14 mouse cellular contexts compared by ENCODE assay signal in genomic region chr9:49486805-49487656, GRCm38 (mm10). TPM values are rescaled to one million over a fixed set of nuclear protein-coding genes. Genes with fewer than 3 reads are reported as not detected.
DNase-seq lines count a peak whose midpoint lies in the region; ATAC-seq and TF ChIP-seq lines count a peak whose summit lies in the region.
"Had no signal": no experiment of that assay in that cellular context is flagged by ENCODE, and none has a peak within 500 bp of the region (broad histone marks: within the 10 kb centered on the region; RNA-seq: fewer than 3 reads in every experiment).

No protein-coding gene starts in this region.

- no peak overlapping the region for H3K27ac ChIP-seq in heart, embryonic 13.5 days (replicated peaks)
- H3K27ac ChIP-seq in heart, embryonic 12.5 days (ENCODE audit: poor library complexity, severe bottlenecking), result no peak overlapping the region
- no peak overlapping the region for H3K27ac ChIP-seq in liver, postnatal 0 days (ENCODE audit: low read depth)
- no peak overlapping the region for H3K27ac ChIP-seq in liver, embryonic 12.5 days
- peak overlapping the region; percentile 31; the same call in 1 of the 2 replicates for H3K27ac ChIP-seq in thymus, adult 2 months (ENCODE audit: control insufficient read depth, insufficient read depth, low read length)
- H3K27ac ChIP-seq: embryonic facial prominence, embryonic 12.5 days had no signal

- 61% methylated on average over 9 of the region's 9 CpGs for WGBS in heart, embryonic 13.5 days
- WGBS in heart, embryonic 12.5 days, result 59% methylated on average over 9 of the region's 9 CpGs
- 65% methylated on average over 9 of the region's 9 CpGs for WGBS in liver, postnatal 0 days (ENCODE audit: insufficient replicate concordance)
- WGBS in liver, embryonic 12.5 days (ENCODE audit: insufficient replicate concordance), result 49% methylated on average over 9 of the region's 9 CpGs
- WGBS in thymus, adult 2 months, result 84% methylated on average over 9 of the region's 9 CpGs

- TF ChIP-seq CTCF in liver, postnatal 0 days (IDR thresholded peaks at IDR 0.05; ENCODE audit: low read depth), result no peak
- TF ChIP-seq CTCF in thymus, adult 2 months (IDR thresholded peaks at IDR 0.05; ENCODE audit: borderline replicate concordance, control insufficient read depth, extremely low read depth, insufficient read depth, low read length, poor library complexity), result no peak

- H3K9me3 ChIP-seq in heart, embryonic 13.5 days, result no peaks in the 10 kb centered on the region
- H3K9me3 ChIP-seq in heart, embryonic 12.5 days (replicated peaks), result no peaks in the 10 kb centered on the region
- no peaks in the 10 kb centered on the region for H3K9me3 ChIP-seq in liver, postnatal 0 days (ENCODE audit: low read length)
- no peaks in the 10 kb centered on the region for H3K9me3 ChIP-seq in liver, embryonic 12.5 days (replicated peaks)
- H3K9me3 ChIP-seq: embryonic facial prominence, embryonic 12.5 days; forebrain, embryonic 10.5 days had no signal

- peaks cover 5% of the 10 kb centered on the region for H3K27me3 ChIP-seq in heart, embryonic 13.5 days (replicated peaks)
- H3K27me3 ChIP-seq in heart, embryonic 12.5 days (replicated peaks), result no peaks in the 10 kb centered on the region; the same call in 1 of the 2 replicates
- H3K27me3 ChIP-seq in liver, postnatal 0 days (ENCODE audit: insufficient read depth, low read length), result no peaks in the 10 kb centered on the region
- H3K27me3 ChIP-seq in liver, embryonic 12.5 days (replicated peaks), result no peaks in the 10 kb centered on the region
- no peaks in the 10 kb centered on the region for H3K27me3 ChIP-seq in thymus, adult 2 months (ENCODE audit: control insufficient read depth, insufficient read depth, low read length)
- H3K27me3 ChIP-seq: embryonic facial prominence, embryonic 12.5 days had no signal

- H3K9ac ChIP-seq in heart, embryonic 13.5 days, result no peak overlapping the region; the same call in 1 of the 2 replicates
- H3K9ac ChIP-seq in heart, embryonic 12.5 days, result no peak overlapping the region
- no peak overlapping the region for H3K9ac ChIP-seq in liver, postnatal 0 days (replicated peaks)
- no peak overlapping the region for H3K9ac ChIP-seq in liver, embryonic 12.5 days

- no peak for TF ChIP-seq POLR2A in thymus, adult 2 months (IDR thresholded peaks at IDR 0.05; ENCODE audit: control insufficient read depth, extremely low read depth, insufficient read depth, low read length, poor library complexity)

- peaks cover 7% of the 10 kb centered on the region for H3K4me1 ChIP-seq in heart, embryonic 13.5 days
- H3K4me1 ChIP-seq in heart, embryonic 12.5 days (replicated peaks), result 0 out of 2 replicates have a peak, but pooled peaks cover 9% of the 10 kb centered on the region
- peaks cover 4% of the 10 kb centered on the region for H3K4me1 ChIP-seq in liver, postnatal 0 days (ENCODE audit: insufficient read depth)
- peaks cover 14% of the 10 kb centered on the region for H3K4me1 ChIP-seq in liver, embryonic 12.5 days
- H3K4me1 ChIP-seq in thymus, adult 2 months (replicated peaks; ENCODE audit: control insufficient read depth, insufficient read depth, low read length), result peaks cover 24% of the 10 kb centered on the region

- no peak for ATAC-seq in heart, embryonic 13.5 days (ENCODE audit: extremely low read depth, insufficient number of reproducible peaks, low FRiP score, low TSS enrichment)
- ATAC-seq in heart, embryonic 12.5 days (ENCODE audit: insufficient number of reproducible peaks, low FRiP score), result no peak
- ATAC-seq in liver, postnatal 0 days, result no peak
- no peak for ATAC-seq in liver, embryonic 12.5 days
- no peak for ATAC-seq in megakaryocyte-erythroid progenitor cell, adult 5-6 weeks (replicated peaks; ENCODE audit: low FRiP score, low TSS enrichment, poor library complexity, severe bottlenecking)
- ATAC-seq: CD4-positive, CD25-positive, alpha-beta regulatory T cell, adult 4 months; inflammation-experienced regulatory T-cells, adult 6 months had no signal

- H3K4me3 ChIP-seq in heart, embryonic 13.5 days, result no peak overlapping the region; the same call in 1 of the 2 replicates
- H3K4me3 ChIP-seq in heart, embryonic 12.5 days, result no peak overlapping the region
- H3K4me3 ChIP-seq in liver, postnatal 0 days (ENCODE audit: low read depth, low read length), result no peak overlapping the region
- no peak overlapping the region for H3K4me3 ChIP-seq in liver, embryonic 12.5 days
- no peak overlapping the region for H3K4me3 ChIP-seq in thymus, adult 2 months (ENCODE audit: control insufficient read depth, insufficient read depth, low read length)

- DNase-seq in liver, postnatal 0 days, result peak; percentile 10
- no peak for DNase-seq in thymus, adult 2 months
- no peak for DNase-seq in thymus, postnatal 4 days
- DNase-seq: gastrocnemius, postnatal 14 days; layer of hippocampus, postnatal 36 days had no signal

- no peaks in the 10 kb centered on the region for H3K36me3 ChIP-seq in heart, embryonic 13.5 days
- H3K36me3 ChIP-seq in heart, embryonic 12.5 days, result no peaks in the 10 kb centered on the region
- no peaks in the 10 kb centered on the region for H3K36me3 ChIP-seq in liver, postnatal 0 days (replicated peaks; ENCODE audit: insufficient read depth, low read length)
- H3K36me3 ChIP-seq in liver, embryonic 12.5 days, result no peaks in the 10 kb centered on the region
- no peaks in the 10 kb centered on the region for H3K36me3 ChIP-seq in thymus, adult 2 months (ENCODE audit: control insufficient read depth, insufficient read depth, low read length)
- H3K36me3 ChIP-seq: embryonic facial prominence, embryonic 12.5 days; forebrain, embryonic 10.5 days had no signal

- no peak for TF ChIP-seq EP300 in liver, postnatal 0 days (IDR thresholded peaks at IDR 0.05; ENCODE audit: low read depth)

- H3K4me2 ChIP-seq in heart, embryonic 13.5 days, result peak overlapping the region; percentile 87
- H3K4me2 ChIP-seq in heart, embryonic 12.5 days, result no peak overlapping the region
- no peak overlapping the region for H3K4me2 ChIP-seq in liver, postnatal 0 days (ENCODE audit: low read depth, low read length)
- no peak overlapping the region for H3K4me2 ChIP-seq in liver, embryonic 12.5 days

RNA-seq across cellular contexts. Expression of gene Ttc12, which starts 1.0 kb away (rescaled TPM):
- polyA plus RNA-seq in heart, embryonic 13.5 days (2015; fragmentation: Nextera tagmentation; extraction: Ambion mirVana), result 1.2 and 1.4 TPM in 2 replicates
- 1.7 TPM in 2 replicates for polyA plus RNA-seq in heart, embryonic 12.5 days (2016; fragmentation: Nextera tagmentation; extraction: Ambion mirVana)
- 0.09 and 0.15 TPM in 2 replicates for polyA plus RNA-seq in liver, postnatal 0 days (2015; fragmentation: Nextera tagmentation; extraction: Ambion mirVana)
- 0.23 and 0.33 TPM in 2 replicates for polyA plus RNA-seq in liver, embryonic 12.5 days (2016; fragmentation: Nextera tagmentation; extraction: Ambion mirVana)
- polyA plus RNA-seq in thymus, adult 2 months (2012; rRNA removed), result 2.5 and 3.3 TPM in 2 replicates
- total RNA-seq in megakaryocyte-erythroid progenitor cell, adult 5-6 weeks (2014; fragmentation: Nextera tagmentation), result 0.52 and 1.4 TPM in 2 replicates
- 0.42 and 0.85 TPM in 2 replicates for total RNA-seq in megakaryocyte-erythroid progenitor cell, adult 5-6 weeks (2017)
- polyA plus RNA-seq: activated CD4-positive, CD25-positive, alpha-beta regulatory T cell, adult 4 months; CD4-positive, CD25-positive, alpha-beta regulatory T cell, adult 4 months; inflammation-experienced regulatory T-cells, adult 6 months had no signal
